Mouse (Mus musculus) spleen, postnatal 14 days (tissue): ENCODE results near the gene Gm17604.

Experiments
- DNase-seq, 2 experiments: peaks; one replicate each; pipeline ENCODE4 v3.0.0; 2021 to 2022; ENCODE audit warnings: low spot score in 2 of 2

Gene Gm17604

DNA sequence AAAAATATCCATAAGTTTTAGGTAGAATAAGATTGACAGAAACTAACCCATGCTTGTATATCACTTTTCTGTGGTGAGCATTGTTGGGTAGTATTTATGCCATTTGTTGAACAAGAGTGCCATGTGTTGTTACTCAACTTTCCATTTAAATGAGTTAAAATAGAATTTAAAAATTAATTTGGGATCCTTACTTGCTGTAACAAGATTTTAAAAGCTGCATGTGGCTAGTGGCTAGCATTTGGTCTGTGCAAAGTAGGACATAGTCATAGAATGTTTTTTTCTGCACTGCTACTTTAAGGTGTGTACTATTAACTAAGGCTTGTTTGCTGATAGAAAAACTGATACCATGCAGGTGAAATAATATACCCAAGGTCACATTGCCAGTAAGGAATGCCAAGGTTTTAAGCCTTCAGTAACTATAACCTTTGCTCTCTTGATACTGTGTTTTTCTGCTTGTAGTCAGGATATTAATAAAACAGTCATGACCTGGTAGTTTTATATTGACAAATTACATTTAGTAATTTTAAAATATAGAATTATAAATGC, at the start of gene Gm17604:
Gene Gm17604 (minus strand): TSS at position 51 of the 546 bp plus-strand sequence.
- no peak for DNase-seq

DNA sequence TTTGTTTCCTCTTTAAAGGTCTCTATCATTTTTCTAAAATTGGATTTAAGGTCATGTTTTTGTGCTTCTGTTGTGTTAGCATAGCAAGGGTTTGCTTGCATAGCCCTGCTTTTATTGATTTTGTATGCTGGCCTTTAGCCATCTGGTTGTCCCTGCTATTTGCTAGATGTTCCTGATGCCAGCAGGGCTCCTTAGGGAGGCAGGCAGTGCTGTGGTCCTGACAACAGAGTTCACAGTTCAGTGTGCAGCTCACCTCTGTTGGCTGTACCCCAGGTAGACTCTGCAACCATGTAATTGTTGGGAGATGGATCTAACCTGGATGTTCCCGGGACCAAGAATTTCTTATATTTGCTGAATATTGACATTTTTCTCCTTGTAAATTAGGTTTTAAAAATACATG, 45.3 kb upstream of the Gm17604 start:
- no peak for DNase-seq

DNA sequence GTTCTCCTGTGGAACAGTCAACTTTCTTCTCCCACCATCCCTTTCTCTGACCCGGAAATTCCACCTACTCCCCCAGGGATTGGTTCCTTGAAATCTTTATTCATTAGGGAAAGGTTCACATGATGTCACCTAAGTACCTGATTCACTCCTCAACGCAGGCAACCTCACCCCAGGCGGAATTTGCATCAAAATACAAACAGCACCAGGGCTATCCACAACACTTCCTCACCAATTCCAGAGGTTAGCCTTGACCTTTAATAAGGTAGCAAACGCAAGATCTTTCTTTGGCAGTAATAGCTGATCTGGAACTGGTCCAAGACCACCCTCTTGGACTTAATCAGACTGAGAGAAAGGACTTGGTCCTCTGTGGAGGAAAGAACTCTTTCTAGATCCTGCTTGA, 1.5 kb downstream of the Gm17604 start:
- no peak for DNase-seq

DNA sequence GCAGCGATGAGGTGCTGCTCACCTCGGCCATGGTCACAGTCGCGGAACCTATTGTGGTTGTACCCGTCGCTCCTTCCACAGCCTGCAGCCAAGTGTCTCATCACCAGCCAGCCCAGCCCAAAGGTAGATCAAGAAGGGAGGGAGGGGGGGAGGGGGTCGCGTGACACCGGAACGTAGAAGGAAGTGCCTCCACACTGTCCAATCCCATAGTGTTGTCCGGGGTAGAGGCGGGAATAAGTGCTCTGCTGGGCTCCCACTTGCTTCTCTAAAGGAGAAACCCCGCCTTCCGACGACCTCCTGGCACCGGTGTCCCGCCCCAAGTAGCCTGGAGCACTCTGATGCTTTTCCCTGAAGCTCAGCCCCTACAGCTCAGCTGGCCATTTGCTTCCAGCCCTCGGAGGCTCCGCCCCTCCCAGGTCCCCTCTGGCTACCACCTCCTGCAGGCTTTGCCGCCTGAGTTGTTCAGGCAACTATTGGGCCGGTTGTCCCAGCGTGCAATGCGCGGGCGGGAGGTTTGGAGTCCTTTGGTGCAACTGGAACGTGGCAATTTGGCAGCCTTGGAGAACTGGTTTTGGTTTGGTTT, 24.3 kb downstream of the Gm17604 start, which contains the start of the genes Mospd2 and Fancb:
Gene Mospd2 (minus strand): TSS at position 183 of the 583 bp plus-strand sequence.
Gene Fancb (plus strand): TSS at position 400 of the 583 bp plus-strand sequence.
- peak; percentile 53 to 58 for DNase-seq

DNA sequence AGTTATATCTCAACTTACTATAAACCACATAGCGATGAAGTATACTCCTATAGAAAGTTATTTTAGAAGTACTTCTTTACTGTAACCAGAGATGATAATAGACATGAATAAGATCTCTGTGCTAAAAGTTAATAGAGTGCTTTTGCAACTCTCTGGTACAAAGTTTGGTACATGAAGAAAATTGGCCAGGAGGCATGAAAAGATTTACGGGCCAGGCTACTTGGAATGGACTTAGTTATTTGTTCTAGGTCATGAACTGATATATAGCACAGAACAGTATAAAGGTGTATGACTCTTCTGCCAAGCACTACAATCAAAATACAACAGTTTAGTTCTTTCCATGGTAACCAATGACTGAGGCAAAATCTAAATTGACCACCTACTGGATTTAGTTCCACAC, 25.8 kb downstream of the Gm17604 start:
- DNase-seq, result no peak

DNA sequence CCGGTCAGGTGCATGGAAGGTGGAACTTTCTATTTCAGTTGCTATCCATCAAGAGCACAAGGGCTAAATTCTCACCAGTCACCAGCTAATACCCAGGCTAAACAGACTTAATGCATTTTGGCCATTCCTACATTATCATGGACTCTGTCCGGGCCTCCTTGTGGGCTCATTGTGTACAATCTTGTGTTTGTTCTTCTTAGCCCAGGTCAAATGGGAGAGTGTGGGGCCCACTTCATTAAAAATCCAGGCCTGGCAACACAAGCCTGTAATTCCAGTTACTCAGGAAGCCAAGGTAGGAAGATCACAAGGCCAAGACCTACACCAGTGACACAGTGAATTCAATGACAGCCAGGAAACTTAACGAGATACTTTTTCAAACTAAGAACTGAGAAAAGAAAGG, 33.4 kb downstream of the Gm17604 start:
- DNase-seq, result no peak

DNA sequence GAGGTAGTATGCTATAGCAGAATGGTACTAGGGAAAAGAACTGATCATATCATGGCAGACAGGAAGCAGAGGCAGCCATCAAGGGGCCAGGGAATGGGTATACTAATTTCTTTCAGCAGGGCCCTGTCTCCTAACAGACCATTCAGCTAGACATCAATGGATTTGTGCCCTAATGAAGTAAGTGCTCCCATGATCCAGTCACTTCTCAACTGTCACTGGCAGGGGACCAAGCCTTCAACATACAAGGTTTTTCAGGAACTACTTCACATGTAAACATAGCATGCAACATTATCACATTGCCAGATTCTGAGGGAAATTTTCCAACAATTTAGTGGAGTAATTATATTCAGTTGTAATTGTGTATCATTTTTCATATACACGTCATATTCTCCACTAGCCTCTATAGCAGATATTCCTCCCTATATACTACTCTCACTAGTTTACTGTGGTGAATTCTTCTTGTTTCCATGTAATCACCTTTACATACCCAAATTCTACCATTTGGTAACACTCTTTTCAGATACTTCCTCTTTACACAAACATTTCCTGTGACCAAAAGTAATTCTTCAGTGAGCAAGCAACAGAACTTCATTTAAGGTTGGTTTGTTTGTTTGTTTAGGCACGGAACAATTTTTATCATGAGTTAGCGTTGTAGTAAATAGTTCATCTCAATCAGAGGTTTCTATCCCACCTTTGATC, 38.7 kb downstream of the Gm17604 start:
- DNase-seq, result no peak
